Mouse (Mus musculus) forebrain, embryonic 15.5 days (tissue): ENCODE data around the gene Caskin1. TPM values are rescaled to one million over a fixed set of nuclear protein-coding genes. Genes with fewer than 3 reads are reported as not detected.

Source experiments
- ATAC-seq: fragments of 200-750 bp; cut with Nextera tagmentation; replicated peaks from 2 replicates; pipeline ENCODE4 v1.8.0; 2017; ENCODE audit warnings: mild to moderate bottlenecking, moderate TSS enrichment, moderate library complexity
- H3K27ac ChIP-seq: fragments of 300-500 bp; sonication (generic); replicated peaks from 2 replicates; pipeline ENCODE4 v1.5.1; 2015; ENCODE audit warnings: mild to moderate bottlenecking, inconsistent platforms
- H3K27me3 ChIP-seq: fragments of 300-500 bp; sonication (generic); 2 replicates; pipeline ENCODE4 v1.6.1; 2015; ENCODE audit warnings: inconsistent platforms
- H3K36me3 ChIP-seq: fragments of 300-500 bp; sonication (generic); 2 replicates; pipeline ENCODE4 v1.6.1; 2015; ENCODE audit warnings: mild to moderate bottlenecking, inconsistent platforms
- H3K4me1 ChIP-seq: fragments of 300-500 bp; sonication (generic); 2 replicates; pipeline ENCODE4 v1.6.1; 2015; ENCODE audit warnings: inconsistent platforms
- H3K4me2 ChIP-seq: fragments of 300-500 bp; sonication (generic); replicated peaks from 2 replicates; pipeline ENCODE4 v1.6.1; 2015; ENCODE audit warnings: mild to moderate bottlenecking, inconsistent platforms
- H3K4me3 ChIP-seq: fragments of 300-500 bp; sonication (generic); 2 replicates; pipeline ENCODE4 v1.5.1; 2015; ENCODE audit warnings: mild to moderate bottlenecking, inconsistent platforms
- H3K9ac ChIP-seq: fragments of 300-500 bp; sonication (generic); replicated peaks from 2 replicates; pipeline ENCODE4 v1.6.1; 2015; ENCODE audit warnings: mild to moderate bottlenecking, inconsistent platforms
- H3K9me3 ChIP-seq: fragments of 300-500 bp; sonication (generic); 2 replicates; pipeline ENCODE4 v1.6.1; 2016; ENCODE audit warnings: inconsistent platforms
- WGBS: fragments of 180-500 bp; shearing (Covaris S2); methylation state at CpG from one replicate; pipeline ENCODE4 v1.1.7; 2015; ENCODE audit warnings: mixed read lengths; 5-methylcytosine and 5-hydroxymethylcytosine counted together
- polyA plus RNA-seq: library from polyadenylated mRNA; unstranded; fragments of >200 nt; fragmentation: Nextera tagmentation; extraction: Ambion mirVana; gene quantifications from 2 replicates; pipeline ENCODE4 v1.2.1, GENCODE M21; 2015

The Caskin1 gene
- polyA plus RNA-seq, 1 experiment from 2014 or later: 25.6 TPM

DNA sequence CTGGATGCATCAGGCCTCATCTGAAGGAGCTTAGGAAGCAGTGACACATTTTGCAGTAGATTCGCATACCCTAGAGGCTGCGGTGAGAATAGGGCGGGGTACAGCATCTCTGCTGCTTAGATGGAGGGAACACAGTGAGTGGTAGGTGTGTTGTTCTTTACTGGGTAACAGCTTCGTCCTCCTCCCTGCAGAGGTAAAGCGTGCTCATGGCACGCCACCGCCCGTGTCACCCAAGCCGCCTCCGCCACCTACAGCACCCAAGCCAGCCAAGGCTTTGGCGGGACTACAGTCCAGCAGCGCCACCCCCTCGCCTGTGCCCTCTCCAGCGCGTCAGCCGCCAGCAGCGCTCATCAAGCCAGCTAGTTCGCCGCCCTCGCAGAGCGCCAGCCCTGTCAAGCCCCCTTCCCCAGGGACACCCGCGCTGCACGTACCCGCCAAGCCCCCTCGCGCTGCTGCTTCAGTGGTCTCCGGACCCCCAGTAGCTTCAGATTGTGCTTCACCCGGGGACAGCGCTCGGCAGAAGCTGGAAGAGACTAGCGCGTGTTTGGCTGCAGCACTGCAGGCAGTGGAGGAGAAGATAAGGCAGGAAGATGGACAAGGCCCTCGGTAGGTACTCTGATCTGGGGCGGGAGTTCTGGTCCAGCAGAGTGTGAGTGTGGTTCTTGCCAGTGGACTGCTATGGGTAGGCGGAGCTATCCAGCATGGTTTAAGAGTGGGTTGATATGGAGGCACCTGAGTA, 18.1 kb downstream of the Caskin1 start:
- H3K4me1 ChIP-seq: no peaks in the 10 kb centered on the region
- H3K9ac ChIP-seq: no peak overlapping the region
- no peak overlapping the region for H3K27ac ChIP-seq
- peaks cover 83% of the 10 kb centered on the region for H3K36me3 ChIP-seq
- 30% methylated on average over 35 of the region's 36 CpGs for WGBS
- no peak overlapping the region for H3K4me3 ChIP-seq
- ATAC-seq: no peak
- H3K9me3 ChIP-seq: no peaks in the 10 kb centered on the region
- H3K4me2 ChIP-seq: no peak overlapping the region
- H3K27me3 ChIP-seq: no peaks in the 10 kb centered on the region

- H3K4me2 ChIP-seq: no peak overlapping the region
- H3K9me3 ChIP-seq: no peaks in the 10 kb centered on the region
- no peak; the same call in 1 of the 2 replicates for ATAC-seq
- H3K36me3 ChIP-seq: peaks cover 83% of the 10 kb centered on the region
- 60% methylated on average over 19 of the region's 19 CpGs for WGBS
- H3K9ac ChIP-seq: no peak overlapping the region
- H3K27ac ChIP-seq: no peak overlapping the region
- no peaks in the 10 kb centered on the region for H3K27me3 ChIP-seq
- no peak overlapping the region for H3K4me3 ChIP-seq
- H3K4me1 ChIP-seq: no peaks in the 10 kb centered on the region
These were observed 18.8 kb downstream of the Caskin1 start for GRCm38 (mm10) chr17:24507129-24507664.

DNA sequence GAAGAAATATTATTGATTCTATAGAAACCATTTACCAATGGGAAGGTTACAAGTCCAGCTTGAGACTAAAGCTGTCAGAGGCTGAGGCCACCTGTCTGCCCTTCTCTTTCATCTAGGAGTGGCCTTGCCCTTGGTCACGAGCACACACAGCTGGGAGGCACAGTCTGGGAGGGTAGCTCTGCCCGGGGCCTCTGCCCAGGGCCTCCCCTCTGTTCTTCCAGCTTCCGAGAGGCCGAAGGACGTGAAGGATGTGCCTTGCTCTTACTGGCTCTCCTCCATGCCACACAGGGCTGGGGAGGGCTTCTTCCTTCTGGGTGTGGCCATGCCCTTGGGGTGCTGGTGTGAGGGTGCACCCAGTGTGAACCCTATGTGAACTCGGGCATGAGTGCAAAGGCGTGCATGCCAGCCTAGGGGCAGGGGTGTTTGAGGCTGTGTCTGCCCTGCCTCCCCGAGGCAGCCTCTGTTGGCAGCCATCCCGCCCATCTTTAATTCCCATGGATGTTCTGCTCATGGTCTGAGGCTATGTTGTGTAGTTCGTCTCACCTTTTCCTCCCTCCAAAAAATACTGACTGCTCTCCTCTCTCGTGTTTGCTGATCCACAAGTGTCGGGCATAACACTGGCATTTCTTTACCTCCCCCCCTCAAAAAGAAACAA, 19.5 kb downstream of the Caskin1 start:
- no peak overlapping the region for H3K9ac ChIP-seq
- ATAC-seq: no peak
- no peak overlapping the region for H3K4me3 ChIP-seq
- WGBS: 83% methylated on average over 12 of the region's 12 CpGs
- H3K4me1 ChIP-seq: no peaks in the 10 kb centered on the region
- H3K36me3 ChIP-seq: peaks cover 76% of the 10 kb centered on the region
- H3K27ac ChIP-seq: no peak overlapping the region
- no peaks in the 10 kb centered on the region for H3K9me3 ChIP-seq
- no peak overlapping the region for H3K4me2 ChIP-seq
- no peaks in the 10 kb centered on the region for H3K27me3 ChIP-seq

GRCm38 (mm10) chr17:24513609-24514008, 25.2 kb downstream of the Caskin1 start:
- H3K4me1 ChIP-seq: no peaks in the 10 kb centered on the region
- no peaks in the 10 kb centered on the region for H3K9me3 ChIP-seq
- no peaks in the 10 kb centered on the region for H3K27me3 ChIP-seq
- ATAC-seq: peak; percentile 62
- WGBS: 49% methylated on average over 5 of the region's 5 CpGs
- peaks cover 78% of the 10 kb centered on the region for H3K36me3 ChIP-seq
- no peak overlapping the region for H3K9ac ChIP-seq
- no peak overlapping the region for H3K27ac ChIP-seq
- no peak overlapping the region for H3K4me2 ChIP-seq
- no peak overlapping the region for H3K4me3 ChIP-seq

DNA sequence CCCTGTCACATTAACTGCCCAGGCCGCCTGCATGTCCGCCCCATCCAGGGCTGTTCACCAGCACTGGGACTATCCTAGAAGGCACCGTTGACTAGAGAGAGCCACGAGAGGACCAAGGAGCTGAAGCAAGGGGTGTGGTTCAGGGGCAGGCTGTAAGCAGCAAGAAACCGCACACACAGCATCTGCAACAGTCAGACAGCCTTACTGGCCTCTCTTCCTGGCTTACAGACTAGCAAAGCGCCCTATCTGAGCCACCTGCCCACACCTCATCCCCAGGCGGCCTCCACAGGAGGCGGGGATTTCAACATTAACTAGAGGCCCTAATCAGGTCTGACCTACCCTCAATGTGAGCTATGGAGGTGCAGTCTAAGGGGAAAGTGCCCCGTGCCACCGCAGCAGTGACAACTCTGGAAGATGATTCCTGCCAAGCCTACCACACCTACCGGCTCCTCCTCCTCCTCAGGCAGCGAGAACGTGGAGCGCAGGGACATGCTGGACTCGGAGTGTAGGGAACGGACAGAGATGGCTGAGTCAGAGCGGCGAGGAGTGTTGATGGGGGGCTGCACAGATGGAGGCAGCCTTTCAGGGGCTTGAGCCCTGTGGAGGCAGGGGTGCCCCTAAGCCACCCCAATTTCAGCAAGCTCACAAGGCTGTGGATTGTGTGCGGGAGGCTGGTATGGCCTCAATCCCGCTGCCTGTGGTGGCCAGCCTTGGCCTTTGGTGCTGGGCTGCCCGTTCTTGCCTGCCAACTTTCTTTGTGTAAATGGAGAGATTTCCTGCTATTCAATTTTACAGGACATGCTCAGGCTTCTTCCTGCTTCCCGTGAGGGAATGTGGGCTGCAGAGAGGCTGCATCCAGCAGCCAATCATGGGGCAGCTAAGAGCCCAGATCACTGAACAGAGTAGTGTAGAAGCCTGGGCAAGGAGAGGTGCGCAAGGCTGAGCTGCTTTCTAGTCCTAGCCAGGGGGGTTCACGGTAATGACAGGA, 26.2 kb downstream of the Caskin1 start:
- whole genome bisulfite sequencing: 89% methylated on average over 24 of the region's 24 CpGs
- H3K36me3 ChIP-seq: peaks cover 72% of the 10 kb centered on the region
- H3K4me3 ChIP-seq: no peak overlapping the region
- H3K9ac ChIP-seq: no peak overlapping the region
- no peak overlapping the region for H3K4me2 ChIP-seq
- no peaks in the 10 kb centered on the region for H3K9me3 ChIP-seq
- H3K4me1 ChIP-seq: no peaks in the 10 kb centered on the region
- H3K27me3 ChIP-seq: no peaks in the 10 kb centered on the region
- ATAC-seq: peak; percentile 9
- 0 out of 2 replicates have a peak overlapping the region, but pooled peaks have one; percentile 5 for H3K27ac ChIP-seq

DNA sequence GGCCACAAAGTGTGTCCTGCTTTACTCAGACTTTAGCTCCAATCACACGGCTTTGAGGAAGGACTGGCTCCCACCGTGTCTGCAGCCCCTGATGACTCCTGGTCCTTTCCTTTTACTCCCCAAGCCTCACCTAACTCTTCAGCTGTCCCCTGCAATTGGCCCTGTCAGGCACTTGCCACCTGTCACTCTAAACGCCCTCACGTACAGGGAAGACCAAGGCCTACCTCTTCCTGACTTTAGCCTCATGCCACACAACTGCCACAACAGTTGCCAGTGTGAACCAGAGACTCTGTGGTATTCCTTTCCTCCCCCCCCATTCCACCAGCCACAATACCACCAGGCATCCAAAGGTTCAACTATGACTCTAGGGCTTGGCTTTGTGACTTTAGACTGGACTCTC, 32.0 kb downstream of the Caskin1 start:
- Histone ChIP-seq H3K4me2 (no peak overlapping the region), H3K27me3 (no peaks in the 10 kb centered on the region), H3K36me3 (peaks cover 30% of the 10 kb centered on the region), H3K9me3 (no peaks in the 10 kb centered on the region), H3K4me3 (no peak overlapping the region), H3K27ac (no peak overlapping the region), H3K4me1 (peaks cover 6% of the 10 kb centered on the region), H3K9ac (no peak overlapping the region)
- WGBS: 83% methylated on average over 4 of the region's 4 CpGs
- no peak for ATAC-seq

DNA sequence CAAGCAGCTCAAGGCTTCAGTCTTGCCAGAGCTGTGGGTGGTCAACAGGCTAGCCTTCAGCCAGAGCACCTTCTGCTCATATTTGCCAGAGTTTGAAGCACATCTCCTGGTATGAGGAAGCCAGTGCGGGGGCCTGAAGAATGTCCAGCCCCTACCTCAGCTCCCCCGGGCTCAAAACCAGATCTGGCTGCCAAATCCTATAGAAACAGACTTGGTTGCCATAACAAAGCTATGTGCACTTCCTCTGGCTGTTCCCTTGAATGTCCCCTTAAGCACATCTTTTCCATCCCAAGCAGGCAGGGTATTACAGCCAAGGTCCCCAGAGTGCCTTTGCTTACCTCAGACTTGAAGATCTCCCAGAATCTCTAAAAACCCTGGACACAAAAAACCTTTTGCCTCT, 36.3 kb downstream of the Caskin1 start:
- no peaks in the 10 kb centered on the region for H3K9me3 ChIP-seq
- no peak overlapping the region for H3K27ac ChIP-seq
- no peak for ATAC-seq
- H3K4me3 ChIP-seq: no peak overlapping the region
- H3K36me3 ChIP-seq: 0 out of 2 replicates have a peak, but pooled peaks cover 2% of the 10 kb centered on the region
- no peak overlapping the region for H3K4me2 ChIP-seq
- H3K4me1 ChIP-seq: peaks cover 35% of the 10 kb centered on the region
- no peaks in the 10 kb centered on the region for H3K27me3 ChIP-seq
- WGBS: 89% methylated on average over 2 of the region's 2 CpGs
- H3K9ac ChIP-seq: no peak overlapping the region

GRCm38 (mm10) chr17:24527315-24527714, 38.9 kb downstream of the Caskin1 start:
- Histone ChIP-seq H3K9ac (peak overlapping the region; percentile 97), H3K4me2 (peak overlapping the region; percentile 65), H3K4me3 (peak overlapping the region; percentile 93), H3K27ac (peak overlapping the region; percentile 86), H3K4me1 (peaks cover 53% of the 10 kb centered on the region), H3K27me3 (no peaks in the 10 kb centered on the region), H3K9me3 (no peaks in the 10 kb centered on the region), H3K36me3 (no peaks in the 10 kb centered on the region)
- peak; percentile 1; the same call in 1 of the 2 replicates for ATAC-seq
- under 1% methylated on average over 19 of the region's 19 CpGs for WGBS

GRCm38 (mm10) chr17:24527723-24528559, 39.5 kb downstream of the Caskin1 start, which contains the start of gene Traf7:
TSS of gene Traf7 (minus strand) at chr17:24527938.
- no peaks in the 10 kb centered on the region for H3K27me3 ChIP-seq
- peak; percentile 98 for ATAC-seq
- H3K27ac ChIP-seq: peak within 1 kb of the TSS; percentile 86
- 0% methylated on average over 40 of the region's 40 CpGs for WGBS
- peaks cover 58% of the 10 kb centered on the region for H3K4me1 ChIP-seq
- peak within 1 kb of the TSS; percentile 97 for H3K9ac ChIP-seq
- H3K4me3 ChIP-seq: peak within 1 kb of the TSS; percentile 93
- peak within 1 kb of the TSS; percentile 71 for H3K4me2 ChIP-seq
- no peaks in the 10 kb centered on the region for H3K36me3 ChIP-seq
- no peaks in the 10 kb centered on the region for H3K9me3 ChIP-seq

DNA sequence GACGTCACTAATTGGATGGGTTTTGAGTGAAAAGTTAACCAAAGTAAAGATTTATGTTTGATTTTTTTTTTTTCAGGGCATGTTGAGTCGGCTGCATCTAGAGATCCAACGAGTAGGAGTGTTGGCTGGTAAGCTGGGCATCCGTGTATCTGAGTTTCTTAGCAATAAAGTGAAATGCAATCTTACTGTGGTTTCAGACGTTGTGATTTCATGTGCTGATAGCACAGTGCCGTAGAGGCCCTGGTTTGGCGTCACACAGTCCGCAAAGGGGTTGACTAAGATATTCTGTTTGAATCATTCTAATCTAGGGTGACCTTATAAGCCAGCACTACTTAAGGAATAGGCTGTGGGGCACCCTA, 40.1 kb downstream of the Caskin1 start:
- peaks cover 64% of the 10 kb centered on the region for H3K4me1 ChIP-seq
- H3K9ac ChIP-seq: peak overlapping the region; percentile 59
- no peak for ATAC-seq
- no peaks in the 10 kb centered on the region for H3K36me3 ChIP-seq
- H3K4me3 ChIP-seq: peak overlapping the region; percentile 93
- WGBS: under 1% methylated on average over 8 of the region's 8 CpGs
- H3K4me2 ChIP-seq: peak overlapping the region; percentile 71
- no peaks in the 10 kb centered on the region for H3K27me3 ChIP-seq
- peak overlapping the region; percentile 83 for H3K27ac ChIP-seq
- H3K9me3 ChIP-seq: no peaks in the 10 kb centered on the region

DNA sequence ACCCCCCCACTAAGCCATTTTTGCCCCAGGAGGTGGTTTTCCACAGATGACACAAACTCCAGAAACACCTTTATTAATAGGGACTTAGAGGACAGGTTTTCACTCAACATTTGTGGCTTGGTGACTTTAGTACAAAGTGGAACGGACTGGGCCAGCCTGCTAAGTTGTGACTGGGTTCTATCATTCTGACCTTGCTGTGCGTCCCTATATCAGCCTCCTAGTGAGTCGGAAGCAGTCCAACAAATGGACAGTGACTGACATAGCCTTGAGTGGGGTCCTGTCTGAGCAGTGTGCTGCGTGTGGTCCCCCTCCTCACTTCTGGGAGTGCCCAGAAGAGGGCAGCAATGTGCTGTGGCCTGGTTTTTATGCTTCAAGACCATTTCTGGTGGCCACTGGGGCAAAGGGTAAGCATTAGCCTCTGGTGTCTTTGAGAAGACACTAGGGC, 40.6 kb downstream of the Caskin1 start:
- peak overlapping the region; percentile 83; the same call in 1 of the 2 replicates for H3K27ac ChIP-seq
- ATAC-seq: no peak
- 2% methylated on average over 4 of the region's 4 CpGs for WGBS
- H3K9ac ChIP-seq: peak overlapping the region; percentile 59
- no peaks in the 10 kb centered on the region for H3K9me3 ChIP-seq
- no peaks in the 10 kb centered on the region for H3K36me3 ChIP-seq
- H3K4me1 ChIP-seq: peaks cover 67% of the 10 kb centered on the region
- H3K4me2 ChIP-seq: peak overlapping the region; percentile 71
- H3K4me3 ChIP-seq: peak overlapping the region; percentile 93
- H3K27me3 ChIP-seq: no peaks in the 10 kb centered on the region
